Mouse (Mus musculus): ENCODE measurements at regions not wholly inside any gene's neighbourhood (a gene's known extent, or its start where the extent isn't known, plus 50 kb on each side); places are given as distances from the start of the nearest gene placed in this dataset.

GRCm38 (mm10) chr3:53982311-53982710, 118.7 kb upstream of the Ufm1 start:
- Histone ChIP-seq H3K9ac (replicated peaks; ENCODE audit: low read depth, low read length) (no peak overlapping the region), H3K27me3 (ENCODE audit: control insufficient read depth, insufficient read depth, low read length) (no peaks in the 10 kb centered on the region), H3K9me3 (ENCODE audit: control insufficient read depth, low read depth, low read length) (no peaks in the 10 kb centered on the region), H3K36me3 (ENCODE audit: control insufficient read depth, insufficient read depth, low read length) (no peaks in the 10 kb centered on the region), H3K4me3 (ENCODE audit: low read depth, low read length) (no peak overlapping the region), H3K4me1 (ENCODE audit: control insufficient read depth, insufficient read depth, low read length) (no peaks in the 10 kb centered on the region), H3K27ac (ENCODE audit: low read length) (no peak overlapping the region), H3K4me2 (replicated peaks; ENCODE audit: low read depth, low read length) (no peak overlapping the region)
- 94% methylated on average over 8 of the region's 8 CpGs for WGBS
- no peak for ATAC-seq (ENCODE audit: insufficient number of reproducible peaks, insufficient read depth, low FRiP score, low read depth)

DNA sequence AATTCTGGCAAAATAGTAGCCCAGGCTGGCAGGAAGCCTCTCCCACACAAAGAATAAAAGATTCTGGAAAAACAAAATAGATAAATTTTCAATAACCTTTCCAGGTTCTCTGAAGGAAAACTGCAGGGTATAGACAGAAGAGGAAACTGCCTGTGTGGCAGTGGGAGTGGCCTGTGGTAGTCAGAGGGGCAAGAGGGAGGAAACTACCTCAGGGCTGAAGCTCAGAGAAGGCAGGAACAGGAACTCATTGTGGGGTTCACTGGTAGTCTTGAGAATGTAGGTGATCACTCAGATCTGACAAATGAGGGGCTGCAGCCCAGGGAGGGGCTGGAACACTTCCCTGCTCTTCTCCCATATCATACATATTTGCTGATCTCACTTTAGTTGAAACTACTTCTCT, 118.0 kb upstream of the Ufm1 start:
- H3K9ac ChIP-seq (replicated peaks; ENCODE audit: low read depth, low read length) = no peak overlapping the region
- H3K9me3 ChIP-seq (ENCODE audit: control insufficient read depth, low read depth, low read length) = no peaks in the 10 kb centered on the region
- no peaks in the 10 kb centered on the region for H3K4me1 ChIP-seq (ENCODE audit: control insufficient read depth, insufficient read depth, low read length)
- no peak overlapping the region for H3K27ac ChIP-seq (ENCODE audit: low read length)
- H3K4me3 ChIP-seq (ENCODE audit: low read depth, low read length) = no peak overlapping the region
- H3K4me2 ChIP-seq (replicated peaks; ENCODE audit: low read depth, low read length) = no peak overlapping the region
- no peak for ATAC-seq (ENCODE audit: insufficient number of reproducible peaks, insufficient read depth, low FRiP score, low read depth)
- H3K27me3 ChIP-seq (ENCODE audit: control insufficient read depth, insufficient read depth, low read length) = no peaks in the 10 kb centered on the region
- no peaks in the 10 kb centered on the region for H3K36me3 ChIP-seq (ENCODE audit: control insufficient read depth, insufficient read depth, low read length)

DNA sequence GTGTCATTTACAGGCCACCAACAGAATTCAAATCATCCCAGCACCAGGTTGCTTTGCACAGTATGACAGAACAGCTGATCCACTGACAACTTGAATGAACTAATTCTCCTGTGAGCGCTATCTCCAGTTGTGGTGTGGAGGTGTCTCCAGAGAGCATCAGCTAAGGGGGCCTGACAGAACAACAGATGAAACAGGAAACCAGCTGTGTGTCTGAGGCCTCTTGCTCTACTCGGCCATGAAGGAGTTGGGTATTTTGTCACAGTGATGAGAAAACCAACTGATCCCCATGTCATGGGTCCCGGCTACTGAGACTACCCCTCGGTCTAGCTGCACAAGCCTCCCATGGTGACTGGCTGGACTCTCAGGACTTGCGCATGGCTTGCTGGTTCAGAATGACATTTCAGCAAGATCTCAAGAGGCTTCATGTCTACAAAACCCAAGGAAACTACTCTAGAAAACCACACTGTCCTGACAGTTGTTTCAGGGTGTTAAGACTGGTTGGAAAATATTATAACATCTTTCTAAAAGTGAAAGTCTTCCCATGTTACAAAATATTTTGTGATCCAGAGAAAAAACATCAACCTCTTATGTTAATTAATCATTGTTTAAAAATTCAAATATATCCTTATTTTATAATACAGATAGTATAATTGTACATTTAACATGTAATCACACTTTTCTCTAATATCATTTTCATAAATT, 113.9 kb upstream of the Ufm1 start:
- Histone ChIP-seq H3K27me3 (ENCODE audit: control insufficient read depth, insufficient read depth, low read length) (no peaks in the 10 kb centered on the region), H3K4me2 (replicated peaks; ENCODE audit: low read depth, low read length) (no peak overlapping the region), H3K4me1 (ENCODE audit: control insufficient read depth, insufficient read depth, low read length) (peaks cover 7% of the 10 kb centered on the region; the same call in 1 of the 2 replicates), H3K27ac (ENCODE audit: low read length) (no peak overlapping the region), H3K4me3 (ENCODE audit: low read depth, low read length) (no peak overlapping the region), H3K9ac (replicated peaks; ENCODE audit: low read depth, low read length) (no peak overlapping the region), H3K36me3 (ENCODE audit: control insufficient read depth, insufficient read depth, low read length) (no peaks in the 10 kb centered on the region), H3K9me3 (ENCODE audit: control insufficient read depth, low read depth, low read length) (no peaks in the 10 kb centered on the region)
- no peak for ATAC-seq (ENCODE audit: insufficient number of reproducible peaks, insufficient read depth, low FRiP score, low read depth)
- WGBS = 84% methylated on average over 5 of the region's 5 CpGs

DNA sequence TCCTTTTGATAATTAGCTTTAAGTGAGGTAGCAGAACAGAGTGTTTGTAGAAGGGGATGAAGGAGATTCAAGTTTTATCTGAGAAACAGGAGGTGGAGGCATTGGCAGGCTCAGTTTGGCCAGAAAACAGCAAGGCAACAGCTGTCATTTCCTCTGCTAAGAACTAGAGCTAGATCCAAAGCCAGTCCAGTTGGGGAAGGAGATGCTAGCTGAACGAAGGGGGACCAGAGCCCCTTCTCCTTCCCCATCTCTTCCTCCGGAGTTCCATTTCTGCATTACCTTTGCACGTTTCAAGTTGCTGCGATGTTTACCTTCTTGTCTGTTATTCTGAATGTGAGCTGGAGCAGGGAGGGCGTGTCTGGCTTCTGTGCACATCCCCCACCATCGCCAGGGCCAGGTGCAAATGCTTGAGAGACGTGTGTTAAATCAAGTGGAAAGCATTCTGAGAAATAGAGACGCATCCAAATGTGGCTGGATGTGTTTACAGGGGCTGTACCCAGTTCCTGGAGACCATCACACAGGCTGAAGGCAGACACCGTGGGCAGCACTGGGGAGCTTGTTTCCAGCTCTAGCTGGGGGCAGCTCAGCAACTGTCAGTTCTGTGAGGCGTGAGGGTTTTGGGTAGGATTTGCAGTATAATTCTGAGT, 111.4 kb upstream of the Ufm1 start:
- ATAC-seq (ENCODE audit: insufficient number of reproducible peaks, insufficient read depth, low FRiP score, low read depth) = no peak
- no peaks in the 10 kb centered on the region for H3K27me3 ChIP-seq (ENCODE audit: control insufficient read depth, insufficient read depth, low read length)
- no peak overlapping the region for H3K4me3 ChIP-seq (ENCODE audit: low read depth, low read length)
- no peaks in the 10 kb centered on the region for H3K9me3 ChIP-seq (ENCODE audit: control insufficient read depth, low read depth, low read length)
- peaks cover 7% of the 10 kb centered on the region; the same call in 1 of the 2 replicates for H3K4me1 ChIP-seq (ENCODE audit: control insufficient read depth, insufficient read depth, low read length)
- WGBS = 16% methylated on average over 10 of the region's 10 CpGs
- no peak overlapping the region for H3K9ac ChIP-seq (replicated peaks; ENCODE audit: low read depth, low read length)
- peak overlapping the region; percentile 17 for H3K4me2 ChIP-seq (replicated peaks; ENCODE audit: low read depth, low read length)
- no peaks in the 10 kb centered on the region for H3K36me3 ChIP-seq (ENCODE audit: control insufficient read depth, insufficient read depth, low read length)
- H3K27ac ChIP-seq (ENCODE audit: low read length) = no peak overlapping the region

DNA sequence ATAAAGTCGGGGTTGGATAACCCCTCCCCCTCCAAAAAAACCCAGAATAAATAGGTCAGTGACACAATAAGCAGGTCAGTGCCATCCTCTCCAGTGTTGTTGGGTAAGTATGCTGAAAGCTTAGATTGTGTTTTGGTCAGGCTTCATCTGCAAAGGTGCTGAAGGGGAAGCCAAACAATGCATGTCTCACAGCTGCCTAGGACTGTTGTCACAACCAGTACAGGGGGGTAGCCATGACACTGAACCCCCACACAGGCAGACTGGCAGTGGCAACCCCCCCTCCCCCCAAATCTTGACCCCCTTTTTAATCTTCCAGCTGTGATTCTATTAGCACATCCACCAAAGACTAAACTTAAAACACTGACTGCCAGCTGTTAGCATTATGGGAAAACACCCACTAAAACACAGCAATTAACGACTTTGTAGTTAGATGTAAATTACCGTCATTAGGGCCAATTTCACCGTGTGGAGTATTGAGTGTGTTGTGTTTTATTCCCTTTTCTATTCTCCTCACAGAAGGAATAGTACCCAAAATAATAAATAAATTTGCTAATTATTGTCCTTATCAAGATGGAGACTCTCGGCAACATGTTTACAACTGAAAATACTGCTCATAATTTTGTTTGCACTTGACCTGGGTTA, 105.5 kb upstream of the Ufm1 start:
- Histone ChIP-seq H3K27me3 (ENCODE audit: control insufficient read depth, insufficient read depth, low read length) (no peaks in the 10 kb centered on the region), H3K4me1 (ENCODE audit: control insufficient read depth, insufficient read depth, low read length) (no peaks in the 10 kb centered on the region), H3K4me2 (replicated peaks; ENCODE audit: low read depth, low read length) (no peak overlapping the region), H3K36me3 (ENCODE audit: control insufficient read depth, insufficient read depth, low read length) (no peaks in the 10 kb centered on the region), H3K4me3 (ENCODE audit: low read depth, low read length) (no peak overlapping the region), H3K27ac (ENCODE audit: low read length) (no peak overlapping the region), H3K9me3 (ENCODE audit: control insufficient read depth, low read depth, low read length) (no peaks in the 10 kb centered on the region), H3K9ac (replicated peaks; ENCODE audit: low read depth, low read length) (no peak overlapping the region)
- WGBS = 58% methylated on average over 5 of the region's 5 CpGs
- ATAC-seq (ENCODE audit: insufficient number of reproducible peaks, insufficient read depth, low FRiP score, low read depth) = no peak

- H3K4me3 ChIP-seq (ENCODE audit: low read depth, low read length) = no peak overlapping the region
- H3K27me3 ChIP-seq (ENCODE audit: control insufficient read depth, insufficient read depth, low read length) = no peaks in the 10 kb centered on the region
- peak; percentile 37; the same call in 1 of the 2 replicates for ATAC-seq (ENCODE audit: insufficient number of reproducible peaks, insufficient read depth, low FRiP score, low read depth)
- H3K9me3 ChIP-seq (ENCODE audit: control insufficient read depth, low read depth, low read length) = no peaks in the 10 kb centered on the region
- H3K27ac ChIP-seq (ENCODE audit: low read length) = 0 out of 2 replicates have a peak overlapping the region, but pooled peaks have one; percentile 10
- no peaks in the 10 kb centered on the region for H3K4me1 ChIP-seq (ENCODE audit: control insufficient read depth, insufficient read depth, low read length)
- no peaks in the 10 kb centered on the region for H3K36me3 ChIP-seq (ENCODE audit: control insufficient read depth, insufficient read depth, low read length)
- WGBS = 54% methylated on average over 5 of the region's 5 CpGs
- no peak overlapping the region for H3K9ac ChIP-seq (replicated peaks; ENCODE audit: low read depth, low read length)
- no peak overlapping the region for H3K4me2 ChIP-seq (replicated peaks; ENCODE audit: low read depth, low read length)
Measured at GRCm38 (mm10) chr3:53965142-53965541, 101.5 kb upstream of the Ufm1 start.

DNA sequence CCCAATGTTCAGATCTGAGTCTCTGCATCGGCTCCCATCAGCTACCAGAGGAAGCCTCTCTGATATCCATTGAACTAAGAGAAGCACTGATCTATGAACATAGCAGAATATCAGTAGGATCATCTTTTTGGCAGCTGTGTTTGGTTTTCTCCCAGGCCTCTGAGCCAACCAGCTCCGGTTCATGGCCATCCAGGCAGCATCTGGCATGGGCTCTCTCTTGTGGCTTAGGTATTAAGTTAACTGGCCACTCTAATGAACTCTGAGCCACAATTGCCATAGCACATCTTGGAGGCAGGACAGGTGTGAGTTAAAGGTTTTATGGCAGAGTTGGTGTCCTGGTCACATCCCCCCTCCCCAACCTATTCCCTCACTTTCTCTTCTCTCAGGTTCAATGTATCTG, 90.2 kb upstream of the Ufm1 start:
- H3K9me3 ChIP-seq (ENCODE audit: control insufficient read depth, low read depth, low read length) = no peaks in the 10 kb centered on the region
- no peak overlapping the region for H3K4me3 ChIP-seq (ENCODE audit: low read depth, low read length)
- no peaks in the 10 kb centered on the region for H3K4me1 ChIP-seq (ENCODE audit: control insufficient read depth, insufficient read depth, low read length)
- no peaks in the 10 kb centered on the region for H3K36me3 ChIP-seq (ENCODE audit: control insufficient read depth, insufficient read depth, low read length)
- 90% methylated on average over 2 of the region's 2 CpGs for WGBS
- H3K9ac ChIP-seq (replicated peaks; ENCODE audit: low read depth, low read length) = no peak overlapping the region
- ATAC-seq (ENCODE audit: insufficient number of reproducible peaks, insufficient read depth, low FRiP score, low read depth) = no peak
- no peak overlapping the region for H3K4me2 ChIP-seq (replicated peaks; ENCODE audit: low read depth, low read length)
- H3K27ac ChIP-seq (ENCODE audit: low read length) = no peak overlapping the region
- H3K27me3 ChIP-seq (ENCODE audit: control insufficient read depth, insufficient read depth, low read length) = no peaks in the 10 kb centered on the region

GRCm38 (mm10) chr3:53939684-53940189, 76.1 kb upstream of the Ufm1 start:
- 85% methylated on average over 3 of the region's 3 CpGs for WGBS
- H3K4me2 ChIP-seq (replicated peaks; ENCODE audit: low read depth, low read length) = no peak overlapping the region
- no peaks in the 10 kb centered on the region for H3K4me1 ChIP-seq (ENCODE audit: control insufficient read depth, insufficient read depth, low read length)
- H3K27me3 ChIP-seq (ENCODE audit: control insufficient read depth, insufficient read depth, low read length) = no peaks in the 10 kb centered on the region
- H3K9ac ChIP-seq (replicated peaks; ENCODE audit: low read depth, low read length) = no peak overlapping the region
- H3K36me3 ChIP-seq (ENCODE audit: control insufficient read depth, insufficient read depth, low read length) = no peaks in the 10 kb centered on the region
- no peak for ATAC-seq (ENCODE audit: insufficient number of reproducible peaks, insufficient read depth, low FRiP score, low read depth)
- H3K9me3 ChIP-seq (ENCODE audit: control insufficient read depth, low read depth, low read length) = no peaks in the 10 kb centered on the region
- no peak overlapping the region for H3K27ac ChIP-seq (ENCODE audit: low read length)
- no peak overlapping the region for H3K4me3 ChIP-seq (ENCODE audit: low read depth, low read length)
